Mouse (Mus musculus) ES-E14 (cell line): ENCODE measurements around the gene Aqp7.

Experiments
- MAFK ChIP-seq: IDR thresholded peaks from 2 replicates; pipeline ENCODE4 v1.6.1; 2014; ENCODE audit warnings: mild to moderate bottlenecking, low read depth, low read length, inconsistent platforms; ENCODE audit not compliant: insufficient read depth
- ZC3H11A ChIP-seq: IDR thresholded peaks from 2 replicates; pipeline ENCODE4 v1.6.1; 2012; ENCODE audit warnings: low read depth, mild to moderate bottlenecking, inconsistent platforms, low read length, borderline replicate concordance

- TF ChIP-seq ZC3H11A (no peak), MAFK (no peak)
Measured at GRCm38 (mm10) chr4:41046254-41046795, 1.6 kb downstream of the Aqp7 start.
